Mouse (Mus musculus): ENCODE data around the gene Nsd2. TPM values are rescaled to one million over a fixed set of nuclear protein-coding genes. Genes with fewer than 3 reads are reported as not detected.
A peak's percentile ranks its signal among the peaks of the same experiment; 100 is the strongest.

Nsd2 gene
- polyA plus RNA-seq, 1 experiment from 2014 or later = 90.3 TPM

GRCm38 (mm10) chr5:33919466-33919865, 98.9 kb downstream of the Nsd2 start:
- no peaks in the 10 kb centered on the region for H3K27me3 ChIP-seq (ENCODE audit: low read depth, poor library complexity, severe bottlenecking)
- WGBS = 89% methylated on average over 1 of the region's 1 CpGs
- no peak overlapping the region for H3K27ac ChIP-seq
- H3K9me3 ChIP-seq (replicated peaks) = no peaks in the 10 kb centered on the region
- H3K36me3 ChIP-seq = peaks cover 84% of the 10 kb centered on the region
- H3K4me3 ChIP-seq = no peak overlapping the region
- no peaks in the 10 kb centered on the region for H3K4me1 ChIP-seq
- no peak for DNase-seq (ENCODE audit: low spot score)

- H3K36me3 ChIP-seq = peaks cover 80% of the 10 kb centered on the region
- no peak overlapping the region for H3K4me3 ChIP-seq
- H3K27ac ChIP-seq = no peak overlapping the region
- WGBS = 93% methylated on average over 2 of the region's 2 CpGs
- no peaks in the 10 kb centered on the region for H3K27me3 ChIP-seq (ENCODE audit: low read depth, poor library complexity, severe bottlenecking)
- no peaks in the 10 kb centered on the region for H3K4me1 ChIP-seq
- DNase-seq (ENCODE audit: low spot score) = no peak
- H3K9me3 ChIP-seq (replicated peaks) = no peaks in the 10 kb centered on the region
Observed at GRCm38 (mm10) chr5:33920037-33920436, 99.5 kb downstream of the Nsd2 start.

GRCm38 (mm10) chr5:33920924-33921323, 100.4 kb downstream of the Nsd2 start:
- WGBS = 82% methylated on average over 4 of the region's 4 CpGs

GRCm38 (mm10) chr5:33921486-33922235, 101.1 kb downstream of the Nsd2 start:
- H3K27me3 ChIP-seq (ENCODE audit: low read depth, poor library complexity, severe bottlenecking) = no peaks in the 10 kb centered on the region
- DNase-seq (ENCODE audit: low spot score) = no peak
- no peaks in the 10 kb centered on the region for H3K9me3 ChIP-seq (replicated peaks)
- no peak overlapping the region for H3K27ac ChIP-seq
- no peak overlapping the region for H3K4me3 ChIP-seq
- 91% methylated on average over 7 of the region's 7 CpGs for WGBS
- H3K36me3 ChIP-seq = peaks cover 78% of the 10 kb centered on the region
- H3K4me1 ChIP-seq = no peaks in the 10 kb centered on the region

More at GRCm38 (mm10) chr5:33920924-33921323, 100.4 kb downstream of the Nsd2 start:
- no peak overlapping the region for H3K4me3 ChIP-seq
- H3K27me3 ChIP-seq (ENCODE audit: low read depth, poor library complexity, severe bottlenecking) = no peaks in the 10 kb centered on the region
- H3K9me3 ChIP-seq (replicated peaks) = no peaks in the 10 kb centered on the region
- no peaks in the 10 kb centered on the region for H3K4me1 ChIP-seq
- no peak overlapping the region for H3K27ac ChIP-seq
- no peak for DNase-seq (ENCODE audit: low spot score)
- peaks cover 78% of the 10 kb centered on the region for H3K36me3 ChIP-seq

- no peaks in the 10 kb centered on the region for H3K4me1 ChIP-seq
- H3K36me3 ChIP-seq = peaks cover 78% of the 10 kb centered on the region
- H3K27ac ChIP-seq = no peak overlapping the region
- no peaks in the 10 kb centered on the region for H3K27me3 ChIP-seq (ENCODE audit: low read depth, poor library complexity, severe bottlenecking)
- 46% methylated on average over 2 of the region's 2 CpGs for WGBS
- H3K9me3 ChIP-seq (replicated peaks) = no peaks in the 10 kb centered on the region
- no peak for DNase-seq (ENCODE audit: low spot score)
- H3K4me3 ChIP-seq = no peak overlapping the region
Observed at GRCm38 (mm10) chr5:33922566-33922965, 102.0 kb downstream of the Nsd2 start.

GRCm38 (mm10) chr5:33926170-33926569, 105.6 kb downstream of the Nsd2 start:
- Histone ChIP-seq H3K4me1 (no peaks in the 10 kb centered on the region), H3K4me3 (no peak overlapping the region)

GRCm38 (mm10) chr5:33932413-33932812, 111.9 kb downstream of the Nsd2 start:
- no peaks in the 10 kb centered on the region for H3K9me3 ChIP-seq (replicated peaks)
- no peak overlapping the region for H3K27ac ChIP-seq
- peaks cover 19% of the 10 kb centered on the region for H3K4me1 ChIP-seq
- no peaks in the 10 kb centered on the region for H3K27me3 ChIP-seq (ENCODE audit: low read depth, poor library complexity, severe bottlenecking)
- H3K4me3 ChIP-seq = no peak overlapping the region
- H3K36me3 ChIP-seq = peaks cover 52% of the 10 kb centered on the region
- no peak for DNase-seq (ENCODE audit: low spot score)
- 81% methylated on average over 2 of the region's 2 CpGs for WGBS

More at GRCm38 (mm10) chr5:33926170-33926569, 105.6 kb downstream of the Nsd2 start:
- H3K36me3 ChIP-seq = peaks cover 77% of the 10 kb centered on the region
- H3K27me3 ChIP-seq (ENCODE audit: low read depth, poor library complexity, severe bottlenecking) = no peaks in the 10 kb centered on the region
- no peaks in the 10 kb centered on the region for H3K9me3 ChIP-seq (replicated peaks)
- no peak overlapping the region for H3K27ac ChIP-seq
- DNase-seq (ENCODE audit: low spot score) = no peak

GRCm38 (mm10) chr5:33934081-33934480, 113.6 kb downstream of the Nsd2 start:
- Histone ChIP-seq H3K4me1 (peaks cover 19% of the 10 kb centered on the region), H3K4me3 (no peak overlapping the region), H3K36me3 (peaks cover 52% of the 10 kb centered on the region), H3K27me3 (ENCODE audit: low read depth, poor library complexity, severe bottlenecking) (no peaks in the 10 kb centered on the region), H3K27ac (no peak overlapping the region), H3K9me3 (replicated peaks) (no peaks in the 10 kb centered on the region)
- DNase-seq (ENCODE audit: low spot score) = no peak
- 88% methylated on average over 2 of the region's 2 CpGs for WGBS

GRCm38 (mm10) chr5:33934877-33935276, 114.4 kb downstream of the Nsd2 start:
- no peak for DNase-seq (ENCODE audit: low spot score)
- Histone ChIP-seq H3K4me3 (peak overlapping the region; percentile 93), H3K27me3 (ENCODE audit: low read depth, poor library complexity, severe bottlenecking) (no peaks in the 10 kb centered on the region), H3K4me1 (peaks cover 19% of the 10 kb centered on the region), H3K36me3 (peaks cover 52% of the 10 kb centered on the region), H3K9me3 (replicated peaks) (no peaks in the 10 kb centered on the region), H3K27ac (no peak overlapping the region)
- 83% methylated on average over 7 of the region's 7 CpGs for WGBS

GRCm38 (mm10) chr5:33935700-33936111, 115.2 kb downstream of the Nsd2 start:
- Histone ChIP-seq H3K36me3 (peaks cover 52% of the 10 kb centered on the region), H3K4me3 (peak overlapping the region; percentile 93), H3K4me1 (peaks cover 19% of the 10 kb centered on the region), H3K9me3 (replicated peaks) (no peaks in the 10 kb centered on the region), H3K27me3 (ENCODE audit: low read depth, poor library complexity, severe bottlenecking) (no peaks in the 10 kb centered on the region), H3K27ac (peak overlapping the region; percentile 97)
- under 1% methylated on average over 39 of the region's 39 CpGs for WGBS
- no peak for DNase-seq (ENCODE audit: low spot score)

- Histone ChIP-seq H3K36me3 (peaks cover 52% of the 10 kb centered on the region), H3K4me3 (peak within 1 kb of the TSS; percentile 93), H3K27ac (peak within 1 kb of the TSS; percentile 97), H3K9me3 (replicated peaks) (peaks cover 3% of the 10 kb centered on the region; the same call in 1 of the 2 replicates), H3K27me3 (ENCODE audit: low read depth, poor library complexity, severe bottlenecking) (no peaks in the 10 kb centered on the region), H3K4me1 (peaks cover 19% of the 10 kb centered on the region)
- peak; percentile 97 for DNase-seq (ENCODE audit: low spot score)
- under 1% methylated on average over 61 of the region's 61 CpGs for WGBS
Observed at GRCm38 (mm10) chr5:33936120-33936707, 115.7 kb downstream of the Nsd2 start, which contains the start of gene Nelfa. Nelfa (minus strand) TSS chr5:33936413.

- Histone ChIP-seq H3K27ac (no peak overlapping the region; the same call in 1 of the 2 replicates), H3K27me3 (ENCODE audit: low read depth, poor library complexity, severe bottlenecking) (no peaks in the 10 kb centered on the region), H3K4me1 (peaks cover 19% of the 10 kb centered on the region), H3K36me3 (peaks cover 45% of the 10 kb centered on the region), H3K4me3 (peak overlapping the region; percentile 93), H3K9me3 (replicated peaks) (peaks cover 9% of the 10 kb centered on the region; the same call in 1 of the 2 replicates)
- DNase-seq (ENCODE audit: low spot score) = no peak
- 97% methylated on average over 2 of the region's 2 CpGs for WGBS
Observed at GRCm38 (mm10) chr5:33937230-33937629, 116.7 kb downstream of the Nsd2 start.

- H3K4me1 ChIP-seq = peaks cover 19% of the 10 kb centered on the region
- 94% methylated on average over 3 of the region's 3 CpGs for WGBS
Observed at GRCm38 (mm10) chr5:33938448-33938847, 117.9 kb downstream of the Nsd2 start.

More at GRCm38 (mm10) chr5:33938448-33938847, 117.9 kb downstream of the Nsd2 start:
- no peak overlapping the region for H3K4me3 ChIP-seq
- H3K9me3 ChIP-seq (replicated peaks) = peaks cover 10% of the 10 kb centered on the region; the same call in 1 of the 2 replicates
- no peak overlapping the region for H3K27ac ChIP-seq
- H3K27me3 ChIP-seq (ENCODE audit: low read depth, poor library complexity, severe bottlenecking) = no peaks in the 10 kb centered on the region
- DNase-seq (ENCODE audit: low spot score) = no peak
- H3K36me3 ChIP-seq = peaks cover 40% of the 10 kb centered on the region

Measured in limb, embryonic 10.5 days (tissue).